Mouse (Mus musculus): ENCODE results near the gene Snorc. TPM values are rescaled to one million over a fixed set of nuclear protein-coding genes. Genes with fewer than 3 reads are reported as not detected.
"Not testable (repeated sequence)": the region's sequence is repeated elsewhere in the genome, so short reads cannot be mapped to it uniquely, and the experiment has no call there.

Gene Snorc
- polyA plus RNA-seq (2012; rRNA removed) (not detected in 2 replicates), polyA plus RNA-seq (2014; fragmentation: Nextera tagmentation; extraction: Ambion mirVana) (not detected in 2 replicates)

DNA sequence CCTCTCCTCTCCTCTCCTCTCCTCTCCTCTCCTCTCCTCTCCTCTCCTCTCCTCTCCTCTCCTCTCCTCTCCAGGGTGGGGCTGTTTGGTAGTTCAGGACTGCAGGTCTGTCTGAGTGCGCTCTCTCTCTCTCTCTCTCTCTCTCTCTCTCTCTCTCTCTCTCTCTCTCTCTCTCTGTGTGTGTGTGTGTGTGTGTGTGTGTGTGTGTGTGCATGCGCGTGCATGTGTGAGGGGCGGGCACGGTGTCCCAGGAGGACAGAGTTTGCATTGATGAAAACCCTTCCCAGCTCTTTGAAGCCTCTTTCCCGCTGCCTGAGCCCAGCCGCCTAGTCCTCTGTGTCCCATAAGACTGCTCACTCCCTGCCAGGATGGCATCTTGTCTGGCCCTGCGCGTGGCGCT, at the start of gene Snorc:
Gene Snorc (plus strand): TSS at position 301 of the 400 bp plus-strand sequence.
- DNase-seq (ENCODE audit: low read depth in 3 of 3, low spot score in 3 of 3); ATAC-seq (ENCODE audit: insufficient read depth): not testable (repeated sequence)
- 47% methylated on average over 9 of the region's 10 CpGs for WGBS (ENCODE audit: insufficient replicate concordance)

DNA sequence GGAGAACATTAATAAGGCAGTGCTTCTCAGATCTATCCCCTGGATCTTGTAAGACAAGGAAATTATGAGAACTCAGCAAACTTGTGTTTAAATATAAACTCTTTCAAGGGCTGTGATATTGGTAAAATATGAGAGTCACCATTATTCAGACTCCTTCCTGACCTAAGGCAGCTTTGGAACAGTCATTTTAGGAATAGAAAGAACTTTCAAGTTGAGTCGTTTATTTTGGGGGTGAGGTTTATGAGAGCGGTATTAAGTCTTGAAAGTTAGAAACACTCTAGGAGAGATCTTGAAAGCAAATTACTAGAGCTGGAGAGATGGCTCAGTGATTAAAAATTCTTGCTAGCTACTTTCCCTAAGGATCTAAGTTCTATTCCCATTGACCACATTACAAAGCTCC, 34.9 kb upstream of the Snorc start:
- no peak for DNase-seq (ENCODE audit: low read depth in 3 of 3, low spot score in 3 of 3)

More for the DNA sequence above, at the start of gene Snorc:
- H3K4me1 ChIP-seq (replicated peaks; ENCODE audit: control insufficient read depth in 2 of 2, insufficient read depth in 2 of 2, low read length in 1 of 2); H3K4me3 ChIP-seq (ENCODE audit: insufficient read depth in 1 of 2, low read depth in 2 of 2, low read length in 2 of 2); H3K27ac ChIP-seq; H3K9ac ChIP-seq (replicated peaks); H3K9me3 ChIP-seq (ENCODE audit: control insufficient read depth, low read length); H3K27me3 ChIP-seq (ENCODE audit: control insufficient read depth, insufficient read depth, low read length); H3K36me3 ChIP-seq (replicated peaks; ENCODE audit: control insufficient read depth, insufficient read depth, low read depth); H3K4me2 ChIP-seq (ENCODE audit: low read depth): not testable (repeated sequence)

GRCm38 (mm10) chr1:87436583-87436982, 33.5 kb upstream of the Snorc start:
- Histone ChIP-seq H3K4me1 (replicated peaks; ENCODE audit: control insufficient read depth in 2 of 2, insufficient read depth in 2 of 2, low read length in 1 of 2) (no peaks in the 10 kb centered on the region), H3K4me3 (ENCODE audit: insufficient read depth in 1 of 2, low read depth in 2 of 2, low read length in 2 of 2) (no peak overlapping the region), H3K9me3 (ENCODE audit: control insufficient read depth, low read length) (no peaks in the 10 kb centered on the region), H3K36me3 (replicated peaks; ENCODE audit: control insufficient read depth, insufficient read depth, low read depth) (peaks cover 51% of the 10 kb centered on the region), H3K4me2 (ENCODE audit: low read depth) (no peak overlapping the region), H3K27me3 (ENCODE audit: control insufficient read depth, insufficient read depth, low read length) (no peaks in the 10 kb centered on the region), H3K9ac (replicated peaks) (no peak overlapping the region), H3K27ac (no peak overlapping the region)
- ATAC-seq (ENCODE audit: insufficient read depth): no peak
- no peak for TF ChIP-seq CTCF (IDR thresholded peaks at IDR 0.05; ENCODE audit: low read depth)
- TF ChIP-seq EP300 (IDR thresholded peaks at IDR 0.05; ENCODE audit: low read depth): no peak
- WGBS (ENCODE audit: insufficient replicate concordance): 78% methylated on average over 6 of the region's 6 CpGs
- no peak for DNase-seq (ENCODE audit: low read depth in 3 of 3, low spot score in 3 of 3)

More for the DNA sequence above, 34.9 kb upstream of the Snorc start:
- no peak overlapping the region for H3K4me2 ChIP-seq (ENCODE audit: low read depth)
- H3K4me3 ChIP-seq (ENCODE audit: insufficient read depth in 1 of 2, low read depth in 2 of 2, low read length in 2 of 2): no peak overlapping the region
- no peaks in the 10 kb centered on the region for H3K9me3 ChIP-seq (ENCODE audit: control insufficient read depth, low read length)
- no peak for TF ChIP-seq EP300 (IDR thresholded peaks at IDR 0.05; ENCODE audit: low read depth)
- no peak for TF ChIP-seq CTCF (IDR thresholded peaks at IDR 0.05; ENCODE audit: low read depth)
- WGBS (ENCODE audit: insufficient replicate concordance): 88% methylated on average over 2 of the region's 2 CpGs
- no peak overlapping the region for H3K27ac ChIP-seq
- no peaks in the 10 kb centered on the region for H3K27me3 ChIP-seq (ENCODE audit: control insufficient read depth, insufficient read depth, low read length)
- no peak overlapping the region for H3K9ac ChIP-seq (replicated peaks)
- peaks cover 43% of the 10 kb centered on the region for H3K36me3 ChIP-seq (replicated peaks; ENCODE audit: control insufficient read depth, insufficient read depth, low read depth)
- H3K4me1 ChIP-seq (replicated peaks; ENCODE audit: control insufficient read depth in 2 of 2, insufficient read depth in 2 of 2, low read length in 1 of 2): no peaks in the 10 kb centered on the region
- no peak for ATAC-seq (ENCODE audit: insufficient read depth)

- WGBS (ENCODE audit: insufficient replicate concordance): 36% methylated on average over 5 of the region's 5 CpGs
- peak; percentile 76 for TF ChIP-seq CTCF (IDR thresholded peaks at IDR 0.05; ENCODE audit: low read depth)
- TF ChIP-seq EP300 (IDR thresholded peaks at IDR 0.05; ENCODE audit: low read depth): no peak
- no peak overlapping the region for H3K4me2 ChIP-seq (ENCODE audit: low read depth)
- ATAC-seq (ENCODE audit: insufficient read depth): no peak
- no peaks in the 10 kb centered on the region for H3K9me3 ChIP-seq (ENCODE audit: control insufficient read depth, low read length)
- H3K36me3 ChIP-seq (replicated peaks; ENCODE audit: control insufficient read depth, insufficient read depth, low read depth): peaks cover 39% of the 10 kb centered on the region
- no peak overlapping the region for H3K4me3 ChIP-seq (ENCODE audit: insufficient read depth in 1 of 2, low read depth in 2 of 2, low read length in 2 of 2)
- no peak overlapping the region for H3K27ac ChIP-seq
- H3K4me1 ChIP-seq (replicated peaks; ENCODE audit: control insufficient read depth in 2 of 2, insufficient read depth in 2 of 2, low read length in 1 of 2): no peaks in the 10 kb centered on the region
- peak in 2 of 3 experiments; percentile 16 to 20 for DNase-seq (ENCODE audit: low read depth in 3 of 3, low spot score in 3 of 3)
- no peaks in the 10 kb centered on the region for H3K27me3 ChIP-seq (ENCODE audit: control insufficient read depth, insufficient read depth, low read length)
- no peak overlapping the region for H3K9ac ChIP-seq (replicated peaks)
Observed at GRCm38 (mm10) chr1:87447183-87448104, 22.6 kb upstream of the Snorc start.

DNA sequence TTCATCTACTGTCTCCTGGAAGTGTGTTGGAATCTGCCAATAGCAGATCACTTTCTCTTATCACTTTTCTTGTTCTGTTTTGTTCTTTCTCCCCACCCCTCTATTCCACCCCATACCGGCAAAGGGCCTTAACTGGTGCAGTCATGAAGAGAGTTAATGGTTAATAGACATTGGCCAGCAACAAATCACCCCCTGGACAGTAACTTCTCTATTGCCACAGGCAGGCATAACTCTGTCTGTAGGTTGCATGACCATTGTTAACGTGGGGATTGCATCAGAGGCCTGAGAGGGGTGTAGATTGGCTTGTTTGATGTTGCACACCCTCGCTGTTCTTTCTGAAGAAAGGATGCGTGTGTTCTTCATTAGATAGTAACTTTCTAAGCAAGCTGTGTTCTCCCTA, 20.6 kb upstream of the Snorc start:
- DNase-seq (ENCODE audit: low read depth in 3 of 3, low spot score in 3 of 3) (no peak), ATAC-seq (ENCODE audit: insufficient read depth) (0 out of 2 replicates have a peak, but pooled peaks have one; percentile 15)
- H3K9ac ChIP-seq (replicated peaks): no peak overlapping the region
- H3K27me3 ChIP-seq (ENCODE audit: control insufficient read depth, insufficient read depth, low read length): no peaks in the 10 kb centered on the region
- peaks cover 35% of the 10 kb centered on the region for H3K36me3 ChIP-seq (replicated peaks; ENCODE audit: control insufficient read depth, insufficient read depth, low read depth)
- no peaks in the 10 kb centered on the region for H3K4me1 ChIP-seq (replicated peaks; ENCODE audit: control insufficient read depth in 2 of 2, insufficient read depth in 2 of 2, low read length in 1 of 2)
- H3K4me3 ChIP-seq (ENCODE audit: insufficient read depth in 1 of 2, low read depth in 2 of 2, low read length in 2 of 2): no peak overlapping the region
- H3K9me3 ChIP-seq (ENCODE audit: control insufficient read depth, low read length): no peaks in the 10 kb centered on the region
- TF ChIP-seq CTCF (IDR thresholded peaks at IDR 0.05; ENCODE audit: low read depth): no peak
- TF ChIP-seq EP300 (IDR thresholded peaks at IDR 0.05; ENCODE audit: low read depth): no peak
- WGBS (ENCODE audit: insufficient replicate concordance): 67% methylated on average over 4 of the region's 4 CpGs
- no peak overlapping the region for H3K27ac ChIP-seq
- H3K4me2 ChIP-seq (ENCODE audit: low read depth): no peak overlapping the region
